ENCODE assay signal across 7 mouse cellular contexts in genomic region chr19:4439161-4439801, GRCm38 (mm10). TPM values are rescaled to one million over a fixed set of nuclear protein-coding genes. Genes with fewer than 3 reads are reported as not detected.
DNase-seq lines count a peak whose midpoint lies in the region; TF ChIP-seq lines count a peak whose summit lies in the region.

TSS of gene Rhod (minus strand) at chr19:4439432.

- H3K4me3 ChIP-seq in lung, adult 2 months (replicated peaks; ENCODE audit: extremely low read depth, low read depth, low read length) = peak within 1 kb of the TSS; percentile 87

- 2% methylated on average over 51 of the region's 51 CpGs for WGBS in lung, adult 2 months

- TF ChIP-seq CTCF in lung, adult 2 months (IDR thresholded peaks at IDR 0.05; ENCODE audit: insufficient read depth, low read length) = no peak

- peaks cover 23% of the 10 kb centered on the region for H3K4me1 ChIP-seq in lung, adult 2 months (ENCODE audit: control insufficient read depth, insufficient read depth, low read length)

- DNase-seq in Muller cell, postnatal 12 days (ENCODE audit: inconsistent ontology term) = peak; percentile 87
- peak; percentile 86 to 92 for DNase-seq in adrenal gland, postnatal 36 days
- DNase-seq in gastrocnemius, postnatal 4 days (ENCODE audit: low spot score in 2 of 2) = peak; percentile 40 to 72
- DNase-seq in kidney, adult 11 months = peak; percentile 66
- DNase-seq in lung, adult 2 months = peak; percentile 77
- peak; percentile 49 for DNase-seq in retina, embryonic 14.5 days (ENCODE audit: low spot score)
- no peak for DNase-seq in spleen, postnatal 14 days (ENCODE audit: low spot score in 2 of 2)

- TF ChIP-seq POLR2A in lung, adult 2 months (IDR thresholded peaks at IDR 0.05; ENCODE audit: borderline replicate concordance, extremely low read depth, low read depth, low read length) = no peak

RNA-seq across cellular contexts. Expression of gene Rhod, which starts in this region (rescaled TPM):
- 10 to 100 TPM; 25.8 to 26.8 TPM for total RNA-seq in adrenal gland, postnatal 36 days (2021)
- total RNA-seq in gastrocnemius, postnatal 4 days (2021) = 1 to 10 TPM; 4.4 to 5.2 TPM
- 11.4 and 17.5 TPM in 2 replicates for polyA plus RNA-seq in lung, adult 2 months (2012; rRNA removed)

Comparison
In these comparisons a context has a peak if more than half of its experiments do, and no peak if none do; other contexts are left out.
1. RNA of gene Rhod (total RNA-seq): 25.8 to 26.8 TPM in adrenal gland, postnatal 36 days; 4.4 to 5.2 TPM in gastrocnemius, postnatal 4 days; every median in the first group is over 4 times any median in the second.
2. DNase-seq: peak in Muller cell, postnatal 12 days (single experiment), adrenal gland, postnatal 36 days (2 of 2), gastrocnemius, postnatal 4 days (2 of 2), kidney, adult 11 months (single experiment), lung, adult 2 months (single experiment) and retina, embryonic 14.5 days (single experiment); none in spleen, postnatal 14 days (0 of 2).